Mouse (Mus musculus): ENCODE measurements at regions not wholly inside any gene's neighbourhood (a gene's known extent, or its start where the extent isn't known, plus 50 kb on each side); places are given as distances from the start of the nearest gene placed in this dataset.

DNA sequence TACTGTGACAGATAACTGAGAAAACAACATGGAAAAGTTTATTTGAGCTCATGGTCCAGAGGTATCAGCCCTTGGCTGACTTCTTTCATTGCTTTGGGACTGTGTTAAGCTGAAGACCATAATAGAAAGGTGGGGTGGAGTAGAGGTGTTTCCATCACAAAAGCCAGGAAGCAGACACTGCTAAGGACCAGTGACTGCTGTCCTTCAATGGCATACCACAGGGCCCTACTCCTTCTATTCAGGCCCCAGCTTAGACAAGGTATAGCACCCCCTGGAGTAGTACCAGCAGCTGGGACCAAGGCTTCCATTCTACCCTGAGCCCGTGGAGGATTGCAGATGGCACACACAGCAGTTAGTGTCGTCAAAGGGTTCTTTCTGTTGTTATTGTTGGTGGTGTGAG is 151.4 kb upstream of the Grik3 start:
- no peak for TF ChIP-seq CTCF (IDR thresholded peaks at IDR 0.05; ENCODE audit: extremely low read depth, insufficient read depth, low read length)
- no peak for TF ChIP-seq POLR2A (IDR thresholded peaks at IDR 0.05; ENCODE audit: extremely low read depth, insufficient read depth, low read length)

All from cortical plate, adult 2 months (tissue).